Mouse (Mus musculus) intestine, postnatal 0 days (tissue): ENCODE data around the gene Ss18l2. TPM values are rescaled to one million over a fixed set of nuclear protein-coding genes. Genes with fewer than 3 reads are reported as not detected.

Source experiments
- ATAC-seq: fragments of 200-750 bp; cut with Nextera tagmentation; 2 replicates; pipeline ENCODE4 v1.8.0; 2017; ENCODE audit warnings: mild to moderate bottlenecking, moderate TSS enrichment, moderate library complexity
- H3K27ac ChIP-seq: fragments of 300-500 bp; sonication (generic); 2 replicates; pipeline ENCODE4 v1.5.1; 2014; ENCODE audit warnings: mild to moderate bottlenecking, low read depth, low read length, moderate library complexity
- H3K27me3 ChIP-seq: fragments of 300-500 bp; sonication (generic); replicated peaks from 2 replicates; pipeline ENCODE4 v1.6.1; 2014; ENCODE audit warnings: low read length, mixed read lengths; ENCODE audit not compliant: control insufficient read depth, insufficient read depth
- H3K36me3 ChIP-seq: fragments of 300-500 bp; sonication (generic); 2 replicates; pipeline ENCODE4 v1.6.1; 2014; ENCODE audit warnings: mild to moderate bottlenecking, moderate library complexity; ENCODE audit not compliant: control insufficient read depth, insufficient read depth
- H3K4me1 ChIP-seq: fragments of 300-500 bp; sonication (generic); replicated peaks from 2 replicates; pipeline ENCODE4 v1.6.1; 2014; ENCODE audit warnings: antibody characterized with exemption, low read length, mixed read lengths; ENCODE audit not compliant: control insufficient read depth, insufficient read depth
- H3K4me2 ChIP-seq: fragments of 300-500 bp; sonication (generic); replicated peaks from 2 replicates; pipeline ENCODE4 v1.6.1; 2014; ENCODE audit warnings: low read depth, mild to moderate bottlenecking, moderate library complexity
- H3K4me3 ChIP-seq: fragments of 300-500 bp; sonication (generic); 2 replicates; pipeline ENCODE4 v1.5.1; 2014; ENCODE audit warnings: low read depth, low read length
- H3K9ac ChIP-seq: fragments of 300-500 bp; sonication (generic); 2 replicates; pipeline ENCODE4 v1.6.1; 2014; ENCODE audit warnings: mild to moderate bottlenecking, low read depth, low read length
- H3K9me3 ChIP-seq: fragments of 300-500 bp; sonication (generic); 2 replicates; pipeline ENCODE4 v1.6.1; 2016; ENCODE audit warnings: mixed run types; ENCODE audit not compliant: control insufficient read depth
- CTCF ChIP-seq: sonication (generic); IDR thresholded peaks from 2 replicates; pipeline ENCODE4 v1.5.1; 2016; ENCODE audit warnings: low read depth, mild to moderate bottlenecking, control low read depth, antibody characterized with exemption, moderate library complexity
- WGBS: fragments of 180-500 bp; shearing (Covaris S2); extraction: QIAGEN DNeasy Blood & Tissue Kit; methylation state at CpG from one replicate; pipeline ENCODE4 v1.1.7; 2014; 5-methylcytosine and 5-hydroxymethylcytosine counted together
- polyA plus RNA-seq: library from polyadenylated mRNA; unstranded; fragments of >200 nt; fragmentation: Nextera tagmentation; extraction: Ambion mirVana; gene quantifications from 2 replicates; pipeline ENCODE4 v1.2.1, GENCODE M21; 2015

Gene Ss18l2
- polyA plus RNA-seq, 1 experiment from 2014 or later = 144 TPM

DNA sequence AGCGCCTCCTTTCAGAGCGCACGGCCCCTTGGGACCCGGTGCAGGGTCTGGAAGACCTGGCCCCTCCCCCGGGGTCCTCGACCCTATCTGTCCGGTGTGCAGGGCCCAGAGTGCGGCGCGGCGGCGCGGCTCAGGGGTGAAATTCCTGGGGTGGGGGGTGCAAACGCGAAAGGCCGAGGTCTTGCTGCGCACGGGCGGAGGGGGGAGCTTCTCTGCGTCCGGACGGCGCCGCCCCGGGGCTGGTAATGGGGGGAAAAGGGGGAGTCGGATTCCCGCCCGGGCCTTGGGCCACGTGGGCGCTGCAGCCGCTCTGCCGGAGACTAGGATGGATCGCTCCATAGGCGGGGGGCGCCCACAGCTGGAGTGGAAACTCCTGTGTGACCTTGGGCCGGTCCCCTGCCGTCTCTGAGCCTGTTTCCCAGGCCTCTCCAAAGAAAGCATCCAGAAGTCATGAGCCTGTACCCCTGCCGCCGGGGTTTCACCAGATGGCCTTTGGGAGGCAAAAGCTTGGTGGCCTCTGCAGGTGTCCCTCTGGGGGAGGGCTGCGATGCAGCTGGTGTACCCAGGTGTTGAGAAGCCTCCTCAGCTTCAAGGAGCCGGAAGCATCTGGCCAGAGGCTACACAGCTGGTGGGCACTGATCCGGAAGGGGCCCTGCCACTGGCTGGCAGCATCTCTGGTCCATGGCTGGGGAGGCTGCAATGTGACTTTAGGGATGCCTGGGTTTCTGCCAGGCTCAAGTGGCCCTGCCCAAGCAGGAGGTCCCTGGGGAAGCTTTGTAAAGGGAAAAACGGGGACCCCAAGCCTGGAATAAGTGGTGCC, 50.4 kb downstream of the Ss18l2 start:
- H3K27me3 ChIP-seq = no peaks in the 10 kb centered on the region
- 0 out of 2 replicates have a peak, but pooled peaks cover 4% of the 10 kb centered on the region for H3K4me1 ChIP-seq
- peak; percentile 28; the same call in 1 of the 2 replicates for TF ChIP-seq CTCF
- no peaks in the 10 kb centered on the region for H3K9me3 ChIP-seq
- peak overlapping the region; percentile 100 for H3K4me2 ChIP-seq
- WGBS = 2% methylated on average over 43 of the region's 43 CpGs
- peak overlapping the region; percentile 81 for H3K9ac ChIP-seq
- H3K36me3 ChIP-seq = peaks cover 28% of the 10 kb centered on the region
- H3K27ac ChIP-seq = peak overlapping the region; percentile 68
- ATAC-seq = peak; percentile 49
- peak overlapping the region; percentile 80 for H3K4me3 ChIP-seq

DNA sequence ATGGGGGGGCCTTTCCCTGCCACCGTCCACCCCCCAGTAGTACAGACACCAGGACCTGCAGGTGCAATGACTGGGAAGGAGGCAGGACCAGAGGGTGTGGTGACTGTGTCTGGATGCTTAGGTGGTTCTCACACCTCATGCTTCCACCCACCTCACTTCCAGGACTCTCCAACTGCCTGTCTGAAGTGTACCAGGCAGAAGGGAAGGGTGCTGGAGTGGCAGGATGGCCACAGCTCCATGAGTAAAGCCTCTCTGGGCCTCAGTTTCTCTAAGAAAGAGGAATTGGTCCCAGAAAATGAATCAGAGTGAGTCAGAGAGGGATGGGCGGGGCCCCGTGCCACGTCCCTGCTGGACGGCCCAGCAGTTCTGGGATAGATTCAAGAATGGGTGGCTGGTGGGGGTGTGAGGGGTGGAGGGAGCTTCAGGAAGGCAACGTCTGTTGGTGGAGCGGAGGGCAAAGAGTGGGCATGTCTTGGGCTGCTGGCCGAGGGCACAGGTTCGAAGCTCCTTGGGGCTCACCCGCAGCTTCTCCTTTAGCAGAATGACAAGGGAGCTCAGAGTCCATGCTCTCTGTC, 51.0 kb downstream of the Ss18l2 start:
- Histone ChIP-seq H3K9me3 (no peaks in the 10 kb centered on the region), H3K27ac (no peak overlapping the region), H3K27me3 (no peaks in the 10 kb centered on the region), H3K4me2 (peak overlapping the region; percentile 100), H3K36me3 (peaks cover 21% of the 10 kb centered on the region), H3K4me1 (0 out of 2 replicates have a peak, but pooled peaks cover 4% of the 10 kb centered on the region), H3K4me3 (peak overlapping the region; percentile 80; the same call in 1 of the 2 replicates), H3K9ac (no peak overlapping the region)
- ATAC-seq = no peak
- 52% methylated on average over 10 of the region's 10 CpGs for WGBS
- TF ChIP-seq CTCF = no peak

DNA sequence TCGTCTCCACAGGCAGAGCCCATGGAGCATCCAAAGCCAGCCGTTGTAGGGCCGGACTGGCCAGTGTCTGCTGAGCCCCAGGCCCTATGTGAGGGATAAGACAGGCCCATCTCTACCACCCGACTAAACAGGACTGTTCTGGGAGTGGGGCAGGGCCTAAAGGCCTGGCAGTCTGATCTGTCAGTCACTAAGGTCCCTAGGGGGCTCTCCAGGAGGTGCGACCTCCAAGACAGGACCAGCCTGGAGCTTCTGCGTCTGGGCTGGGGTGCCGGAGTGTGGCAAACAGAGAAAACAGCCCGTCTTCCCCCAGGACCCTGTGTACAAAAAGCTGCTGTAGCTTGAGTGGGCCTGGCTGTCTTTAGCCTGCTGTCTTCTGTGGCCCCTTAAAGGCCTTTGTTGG, 51.7 kb downstream of the Ss18l2 start:
- Histone ChIP-seq H3K4me2 (no peak overlapping the region), H3K9ac (no peak overlapping the region), H3K4me3 (no peak overlapping the region), H3K27ac (no peak overlapping the region), H3K27me3 (no peaks in the 10 kb centered on the region), H3K36me3 (peaks cover 19% of the 10 kb centered on the region; the same call in 1 of the 2 replicates), H3K4me1 (0 out of 2 replicates have a peak, but pooled peaks cover 4% of the 10 kb centered on the region), H3K9me3 (no peaks in the 10 kb centered on the region)
- TF ChIP-seq CTCF = no peak
- ATAC-seq = no peak
- 76% methylated on average over 8 of the region's 8 CpGs for WGBS

GRCm38 (mm10) chr9:121762248-121762647, 52.1 kb downstream of the Ss18l2 start:
- WGBS = 85% methylated on average over 10 of the region's 10 CpGs
- H3K4me1 ChIP-seq = 0 out of 2 replicates have a peak, but pooled peaks cover 4% of the 10 kb centered on the region
- no peak overlapping the region for H3K9ac ChIP-seq
- H3K27me3 ChIP-seq = no peaks in the 10 kb centered on the region
- no peak overlapping the region for H3K27ac ChIP-seq
- H3K36me3 ChIP-seq = peaks cover 19% of the 10 kb centered on the region; the same call in 1 of the 2 replicates
- no peak overlapping the region for H3K4me3 ChIP-seq
- no peak overlapping the region for H3K4me2 ChIP-seq
- H3K9me3 ChIP-seq = no peaks in the 10 kb centered on the region
- no peak for ATAC-seq
- TF ChIP-seq CTCF = no peak

- Histone ChIP-seq H3K36me3 (peaks cover 19% of the 10 kb centered on the region; the same call in 1 of the 2 replicates), H3K27me3 (no peaks in the 10 kb centered on the region), H3K4me2 (no peak overlapping the region), H3K4me3 (no peak overlapping the region), H3K9me3 (no peaks in the 10 kb centered on the region), H3K9ac (no peak overlapping the region), H3K4me1 (0 out of 2 replicates have a peak, but pooled peaks cover 4% of the 10 kb centered on the region), H3K27ac (no peak overlapping the region)
- ATAC-seq = no peak
- TF ChIP-seq CTCF = no peak
- 91% methylated on average over 25 of the region's 25 CpGs for WGBS
Observed at GRCm38 (mm10) chr9:121762761-121763160, 52.6 kb downstream of the Ss18l2 start.

Other genes starting within 250 kb of the Ss18l2 start
- 88.5 and 92.1 TPM in 2 replicates for gene Cck, start 214.6 kb upstream of the Ss18l2 start, polyA plus RNA-seq
- gene Lyzl4, start 68.2 kb upstream of the Ss18l2 start, polyA plus RNA-seq = 0.34 TPM in 1 of 2 replicates, not detected in the other
- 22.8 and 23.3 TPM in 2 replicates for gene Vipr1, start 67.6 kb upstream of the Ss18l2 start, polyA plus RNA-seq
- 42.4 and 47.8 TPM in 2 replicates for gene Sec22c, start 4.8 kb upstream of the Ss18l2 start, polyA plus RNA-seq
- gene Nktr, start 8.8 kb downstream of the Ss18l2 start, polyA plus RNA-seq = 32.5 and 35.6 TPM in 2 replicates
- 6.2 and 6.8 TPM in 2 replicates for gene Zfp651, start 49.0 kb downstream of the Ss18l2 start, polyA plus RNA-seq
- 0.33 and 0.43 TPM in 2 replicates for gene Klhl40, start 67.3 kb downstream of the Ss18l2 start, polyA plus RNA-seq
- gene Hhatl, start 82.2 kb downstream of the Ss18l2 start, polyA plus RNA-seq = 1.3 and 1.6 TPM in 2 replicates
- 0.14 and 0.31 TPM in 2 replicates for gene Ccdc13, start 129.1 kb downstream of the Ss18l2 start, polyA plus RNA-seq
- 162 and 186 TPM in 2 replicates for gene Higd1a, start 148.0 kb downstream of the Ss18l2 start, polyA plus RNA-seq
- 1.0 and 1.1 TPM in 2 replicates for gene Ackr2, start 188.0 kb downstream of the Ss18l2 start, polyA plus RNA-seq
- 2.1 and 3.3 TPM in 2 replicates for gene Cyp8b1, start 206.0 kb downstream of the Ss18l2 start, polyA plus RNA-seq
- gene Fam198a, start 240.7 kb downstream of the Ss18l2 start, polyA plus RNA-seq = 0.90 and 1.0 TPM in 2 replicates